Mouse (Mus musculus): ENCODE data around the gene Itga9. TPM values are rescaled to one million over a fixed set of nuclear protein-coding genes. Genes with fewer than 3 reads are reported as not detected.

Itga9 gene
- total RNA-seq, 2 experiments from 2014 or later = 3.6 to 4.7 TPM

DNA sequence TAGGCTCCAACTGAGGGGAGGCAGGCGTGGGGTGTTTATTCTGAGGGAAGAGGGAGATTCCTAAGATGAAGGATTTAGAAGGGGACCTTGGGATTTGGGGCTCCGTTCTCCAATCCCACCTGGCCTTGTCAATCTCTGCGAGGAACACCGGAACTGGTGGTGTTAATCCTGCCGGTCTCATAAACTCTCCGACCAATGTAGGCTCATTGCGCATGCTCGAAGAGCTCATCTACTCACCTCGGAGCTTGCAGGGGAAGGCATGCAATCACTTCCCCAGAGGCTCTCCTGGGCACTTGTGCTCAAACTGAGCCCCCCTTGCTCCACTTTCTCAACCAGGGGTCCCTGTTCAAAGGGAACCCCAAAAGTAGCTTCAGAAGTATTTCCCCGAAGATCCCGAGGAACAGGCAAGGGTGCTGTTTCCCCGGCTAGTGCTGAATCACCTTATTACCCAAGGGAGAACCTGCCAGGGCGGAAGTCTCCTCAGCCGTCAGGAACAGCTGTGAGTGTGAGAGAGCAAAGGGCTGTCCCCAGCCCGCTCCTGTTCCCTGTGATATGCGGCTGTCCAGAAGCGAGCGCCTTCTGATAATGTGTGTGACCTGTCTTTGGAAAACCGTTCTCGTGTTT, 5.6 kb downstream of the Itga9 start:
- DNase-seq (ENCODE audit: low spot score in 2 of 2) = no peak
- no peak for TF ChIP-seq CTCF (conservative IDR thresholded peaks at IDR 0.05)

DNA sequence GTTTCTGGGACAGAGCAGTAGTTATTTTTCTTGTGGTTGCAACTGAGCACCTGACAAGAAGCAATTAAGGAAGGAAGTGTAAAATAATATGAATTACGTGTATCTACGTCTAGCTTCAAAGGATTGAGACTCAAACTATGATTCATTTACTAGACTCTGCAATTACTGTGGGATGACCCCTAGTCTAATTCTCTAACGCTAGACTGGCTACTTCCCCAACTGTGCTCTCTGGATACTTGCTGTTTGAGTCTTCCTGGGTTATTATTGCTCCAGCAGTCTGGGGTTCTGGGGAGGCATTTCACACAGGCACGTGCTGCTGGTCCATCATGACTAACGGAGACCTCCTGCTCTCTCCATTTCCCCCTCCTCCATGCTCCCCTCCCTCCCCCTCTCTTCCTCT, 10.7 kb downstream of the Itga9 start:
- no peak overlapping the region for H3K27ac ChIP-seq
- DNase-seq (ENCODE audit: low spot score in 2 of 2) = no peak
- no peak overlapping the region for H3K4me3 ChIP-seq
- TF ChIP-seq CTCF (conservative IDR thresholded peaks at IDR 0.05) = no peak

More for the DNA sequence above, 5.6 kb downstream of the Itga9 start:
- no peak overlapping the region for H3K4me3 ChIP-seq
- peak overlapping the region; percentile 12; the same call in 1 of the 2 replicates for H3K27ac ChIP-seq

DNA sequence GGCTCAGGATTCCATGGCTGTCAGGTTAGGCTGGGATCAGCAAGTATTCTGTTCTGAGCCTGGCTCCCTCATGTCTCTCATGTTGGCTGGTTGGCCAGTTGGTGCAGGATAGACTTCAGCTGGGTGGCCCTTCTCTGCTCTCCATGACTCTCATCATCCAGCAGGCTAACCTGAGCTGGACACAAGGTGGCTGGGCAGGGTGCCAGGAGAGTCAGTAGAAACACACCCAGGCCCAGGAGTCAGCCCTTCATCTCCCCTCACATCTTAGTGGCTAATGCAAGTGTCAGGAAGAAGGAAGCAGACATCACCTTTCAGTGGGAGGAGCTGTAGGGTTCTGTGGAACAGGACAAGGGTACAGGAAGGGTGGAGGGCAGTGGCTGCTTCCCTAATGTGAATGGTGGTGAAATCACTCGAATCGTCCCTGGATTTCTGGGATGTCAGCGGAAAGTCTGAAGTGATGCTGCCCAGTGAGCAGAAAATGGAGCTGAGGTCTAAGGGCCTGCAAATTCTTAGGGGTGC, 12.3 kb downstream of the Itga9 start:
- TF ChIP-seq CTCF (conservative IDR thresholded peaks at IDR 0.05) = no peak
- no peak for DNase-seq (ENCODE audit: low spot score in 2 of 2)
- Histone ChIP-seq H3K4me3 (no peak overlapping the region), H3K27ac (no peak overlapping the region)

GRCm38 (mm10) chr9:118620807-118621206, 14.3 kb downstream of the Itga9 start:
- Histone ChIP-seq H3K4me3 (no peak overlapping the region), H3K27ac (no peak overlapping the region)
- no peak for DNase-seq (ENCODE audit: low spot score in 2 of 2)
- TF ChIP-seq CTCF (conservative IDR thresholded peaks at IDR 0.05) = no peak

DNA sequence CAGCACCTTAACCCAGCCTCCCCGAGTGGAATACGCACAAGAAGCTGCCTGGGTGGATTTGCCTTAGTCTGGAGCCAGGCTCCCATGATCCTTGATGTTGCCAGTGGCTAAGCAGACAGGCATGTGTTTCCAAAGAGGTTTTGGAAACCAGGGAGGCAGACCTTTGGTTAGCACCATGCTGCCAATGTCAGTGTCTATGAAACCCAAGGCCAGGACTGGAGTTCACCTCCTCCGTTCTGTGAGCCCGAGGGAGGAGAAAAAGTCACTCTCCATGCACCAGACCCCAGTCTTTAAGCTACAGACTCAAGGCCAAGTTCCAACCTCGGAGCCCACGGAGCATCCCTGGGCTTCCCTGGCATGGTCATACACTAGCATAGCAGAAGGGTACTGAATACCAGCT, 15.2 kb downstream of the Itga9 start:
- DNase-seq (ENCODE audit: low spot score in 2 of 2) = no peak
- no peak overlapping the region for H3K27ac ChIP-seq
- no peak overlapping the region for H3K4me3 ChIP-seq
- no peak for TF ChIP-seq CTCF (conservative IDR thresholded peaks at IDR 0.05)

DNA sequence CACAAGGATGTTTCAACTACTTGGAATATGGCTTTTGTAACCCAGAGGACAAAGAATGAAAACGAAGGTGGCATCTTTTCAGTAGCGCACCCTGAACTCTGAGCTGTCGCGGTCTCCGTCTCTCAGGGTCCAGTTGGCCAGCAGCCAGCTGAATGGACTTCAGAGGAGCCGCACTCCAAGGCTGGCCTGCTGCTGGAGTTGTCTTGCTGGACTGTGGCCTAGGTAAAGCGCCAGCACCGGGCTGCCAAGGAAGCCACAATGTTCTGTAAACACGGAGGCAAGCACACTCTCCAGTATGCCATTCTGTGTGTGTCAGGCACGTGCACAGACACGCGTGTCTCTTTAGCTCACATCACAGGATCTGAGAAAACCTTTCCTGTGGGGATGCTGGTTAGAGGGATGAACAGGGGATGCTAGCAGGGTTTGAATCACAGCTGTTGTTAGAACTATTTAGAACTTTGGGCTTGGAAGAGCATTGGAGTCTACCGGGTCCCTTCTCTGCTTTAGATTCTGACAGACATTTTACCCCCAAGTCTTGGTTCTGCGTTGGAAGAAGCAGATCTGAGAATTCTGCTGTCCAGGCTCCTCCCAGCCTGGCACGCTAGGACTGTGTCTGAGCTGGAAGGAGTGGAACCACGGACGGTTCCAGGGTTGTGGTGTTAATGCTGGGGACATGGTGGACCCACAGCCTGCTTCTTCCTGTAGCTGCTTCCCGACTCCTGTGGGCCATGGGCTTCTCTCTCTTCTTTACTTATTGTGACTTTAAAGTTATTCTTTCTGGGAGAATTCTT, 16.1 kb downstream of the Itga9 start:
- Histone ChIP-seq H3K27ac (no peak overlapping the region), H3K4me3 (no peak overlapping the region)
- no peak for TF ChIP-seq CTCF (conservative IDR thresholded peaks at IDR 0.05)
- DNase-seq (ENCODE audit: low spot score in 2 of 2) = peak in 1 of 2 experiments; percentile 15

DNA sequence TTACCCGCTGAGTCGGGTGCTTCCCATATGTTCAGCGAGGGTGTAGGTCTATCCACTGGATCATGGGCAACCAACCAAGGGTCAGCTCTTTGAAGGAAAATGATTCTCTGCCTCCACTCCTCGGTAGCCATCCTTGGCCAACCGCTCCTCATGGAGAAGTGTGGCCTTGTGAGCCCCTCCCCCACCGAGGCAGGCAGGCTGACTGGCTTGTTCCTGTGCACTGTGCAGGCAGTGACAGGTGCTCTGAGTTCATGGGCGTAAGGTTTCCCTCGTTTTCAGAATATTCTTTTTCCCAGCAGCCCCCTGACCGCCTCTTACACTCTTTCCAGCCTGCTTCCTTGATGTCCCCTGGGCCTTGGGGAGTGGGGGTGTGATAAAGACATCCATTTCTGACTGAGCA, 17.0 kb downstream of the Itga9 start:
- no peak for DNase-seq (ENCODE audit: low spot score in 2 of 2)
- no peak overlapping the region for H3K4me3 ChIP-seq
- H3K27ac ChIP-seq = no peak overlapping the region
- no peak for TF ChIP-seq CTCF (conservative IDR thresholded peaks at IDR 0.05)

DNA sequence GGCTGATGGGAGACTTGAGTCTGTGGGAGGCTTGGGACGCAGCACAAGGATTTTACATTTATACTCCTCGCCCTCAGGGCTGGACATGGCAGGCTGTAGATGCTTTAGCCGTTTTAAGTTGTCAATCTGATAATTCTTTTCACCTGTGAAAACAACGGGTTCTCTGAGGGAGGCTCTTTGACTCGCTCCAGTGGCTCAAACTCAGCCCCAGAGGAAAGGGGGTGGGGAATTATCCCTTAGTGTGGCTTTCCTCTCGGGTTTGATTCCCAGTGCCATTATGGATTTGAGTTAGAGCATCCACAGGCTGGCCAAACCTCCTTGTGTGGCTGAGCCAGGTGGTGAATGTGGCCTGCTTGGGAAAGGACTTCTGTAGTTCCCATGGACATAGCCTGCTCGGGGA, 17.7 kb downstream of the Itga9 start:
- H3K27ac ChIP-seq = no peak overlapping the region
- DNase-seq (ENCODE audit: low spot score in 2 of 2) = no peak
- no peak for TF ChIP-seq CTCF (conservative IDR thresholded peaks at IDR 0.05)

DNA sequence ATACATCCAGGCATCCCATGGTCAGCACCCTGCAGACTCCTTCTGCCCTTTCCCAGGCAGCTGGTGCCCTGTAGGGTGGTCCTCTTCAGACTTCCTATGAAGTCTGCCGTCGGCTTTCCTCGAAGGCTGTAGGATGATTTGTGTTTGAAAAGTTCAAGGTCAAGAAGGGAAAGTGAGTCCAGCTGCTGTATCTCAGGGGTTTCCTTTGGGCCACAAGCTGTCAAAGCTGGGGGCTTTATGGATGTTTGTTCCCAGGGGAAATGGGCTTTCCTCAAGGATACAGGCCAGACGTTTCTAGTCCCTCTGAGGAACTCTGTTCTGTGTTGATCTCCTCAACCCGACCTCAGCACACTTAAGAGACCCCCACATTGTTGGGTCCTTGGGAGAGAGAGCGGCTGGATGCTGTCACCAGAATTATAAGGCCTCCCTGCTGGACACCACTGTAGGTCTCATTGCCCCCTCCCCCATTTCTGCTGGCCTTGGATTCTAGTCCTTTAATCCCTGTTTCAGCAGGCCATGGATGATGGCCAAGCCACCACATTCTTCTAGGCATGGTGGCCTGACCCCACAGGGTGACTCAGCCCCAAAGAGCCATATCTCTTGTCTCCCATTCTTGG, 23.4 kb downstream of the Itga9 start:
- no peak for DNase-seq (ENCODE audit: low spot score in 2 of 2)
- Histone ChIP-seq H3K27ac (no peak overlapping the region), H3K4me3 (no peak overlapping the region)
- TF ChIP-seq CTCF (conservative IDR thresholded peaks at IDR 0.05) = no peak

More for the DNA sequence above, 17.7 kb downstream of the Itga9 start:
- no peak overlapping the region for H3K4me3 ChIP-seq

- Histone ChIP-seq H3K27ac (no peak overlapping the region), H3K4me3 (no peak overlapping the region)
- DNase-seq (ENCODE audit: low spot score in 2 of 2) = no peak
- TF ChIP-seq CTCF (conservative IDR thresholded peaks at IDR 0.05) = no peak
These were observed 25.6 kb downstream of the Itga9 start for GRCm38 (mm10) chr9:118631775-118632757.

GRCm38 (mm10) chr9:118632758-118633143, 26.3 kb downstream of the Itga9 start:
- no peak for TF ChIP-seq CTCF (conservative IDR thresholded peaks at IDR 0.05)
- Histone ChIP-seq H3K27ac (no peak overlapping the region), H3K4me3 (no peak overlapping the region)
- no peak for DNase-seq (ENCODE audit: low spot score in 2 of 2)

- Histone ChIP-seq H3K27ac (no peak overlapping the region), H3K4me3 (no peak overlapping the region)
- no peak for TF ChIP-seq CTCF (conservative IDR thresholded peaks at IDR 0.05)
- DNase-seq (ENCODE audit: low spot score in 2 of 2) = no peak
These were observed 32.2 kb downstream of the Itga9 start for GRCm38 (mm10) chr9:118638642-118639210.

Measured in layer of hippocampus, adult 2 months (tissue).